Mouse (Mus musculus): ENCODE measurements around the gene Dpp9.

- TF ChIP-seq RCOR1 (conservative IDR thresholded peaks at IDR 0.05; ENCODE audit: low read depth, low read length) (no peak), POLR2A (IDR thresholded peaks at IDR 0.05; ENCODE audit: low read depth, low read length) (no peak)
These were observed 59.0 kb downstream of the Dpp9 start for GRCm38 (mm10) chr17:56159729-56160128.
